Mouse (Mus musculus) urinary bladder, adult 18-20 months (tissue): ENCODE measurements around the gene Tmub2.

Experiments
- DNase-seq, 2 experiments: peaks; one replicate each; pipeline ENCODE4 v3.0.0; 2022; ENCODE audit warnings: low spot score in 2 of 2, mixed read lengths in 2 of 2

The Tmub2 gene

GRCm38 (mm10) chr11:102284501-102285094, at the start of gene Tmub2:
Tmub2 (plus strand) TSS chr11:102284931.
- DNase-seq: peak; percentile 88 to 95

- DNase-seq: no peak
Measured at GRCm38 (mm10) chr11:102236022-102236421, 48.7 kb upstream of the Tmub2 start.

- DNase-seq: no peak
Measured at GRCm38 (mm10) chr11:102240636-102241035, 44.1 kb upstream of the Tmub2 start.

GRCm38 (mm10) chr11:102241246-102241645, 43.5 kb upstream of the Tmub2 start:
- no peak for DNase-seq

- DNase-seq: no peak
Measured at GRCm38 (mm10) chr11:102241874-102242273, 42.9 kb upstream of the Tmub2 start.

- DNase-seq: peak; percentile 60 to 66
Measured at GRCm38 (mm10) chr11:102244926-102245449, 39.7 kb upstream of the Tmub2 start.

GRCm38 (mm10) chr11:102245581-102246272, 39.0 kb upstream of the Tmub2 start:
- no peak for DNase-seq

GRCm38 (mm10) chr11:102246273-102246635, 38.5 kb upstream of the Tmub2 start:
- DNase-seq: no peak

- DNase-seq: no peak
Measured at GRCm38 (mm10) chr11:102246871-102247270, 37.9 kb upstream of the Tmub2 start.

GRCm38 (mm10) chr11:102248630-102249230, 36.0 kb upstream of the Tmub2 start, which contains the start of gene BC030867:
BC030867 (plus strand) TSS chr11:102248882.
- DNase-seq: peak; percentile 83 to 85

- DNase-seq: no peak
Measured at GRCm38 (mm10) chr11:102249351-102250090, 35.2 kb upstream of the Tmub2 start.

GRCm38 (mm10) chr11:102257514-102257913, 27.2 kb upstream of the Tmub2 start:
- DNase-seq: no peak

GRCm38 (mm10) chr11:102258095-102258494, 26.6 kb upstream of the Tmub2 start:
- DNase-seq: no peak

- no peak for DNase-seq
Measured at GRCm38 (mm10) chr11:102258521-102258920, 26.2 kb upstream of the Tmub2 start.

GRCm38 (mm10) chr11:102263211-102263610, 21.5 kb upstream of the Tmub2 start:
- no peak for DNase-seq

- no peak for DNase-seq
Measured at GRCm38 (mm10) chr11:102265816-102266215, 18.9 kb upstream of the Tmub2 start.

- DNase-seq: no peak
Measured at GRCm38 (mm10) chr11:102266631-102267355, 17.9 kb upstream of the Tmub2 start.

GRCm38 (mm10) chr11:102267480-102267879, 17.3 kb upstream of the Tmub2 start:
- DNase-seq: peak; percentile 25 to 45

- no peak for DNase-seq
Measured at GRCm38 (mm10) chr11:102268520-102269244, 16.0 kb upstream of the Tmub2 start, which contains the start of gene Asb16. Asb16 (plus strand) TSS chr11:102268743.

GRCm38 (mm10) chr11:102276411-102276915, 8.3 kb upstream of the Tmub2 start:
- peak in 1 of 2 experiments; percentile 52 for DNase-seq
